Mouse (Mus musculus) midbrain, embryonic 13.5 days (tissue): ENCODE results near the gene Tnfsf13. TPM values are rescaled to one million over a fixed set of nuclear protein-coding genes. Genes with fewer than 3 reads are reported as not detected.

Experiments used
- ATAC-seq: fragments of 200-750 bp; cut with Nextera tagmentation; 2 replicates; pipeline ENCODE4 v1.8.0; 2017; ENCODE audit warnings: mild to moderate bottlenecking, moderate TSS enrichment, moderate library complexity
- H3K27ac ChIP-seq: fragments of 300-500 bp; sonication (generic); 2 replicates; pipeline ENCODE4 v1.5.1; 2015; ENCODE audit warnings: inconsistent platforms, mild to moderate bottlenecking, moderate library complexity
- H3K27me3 ChIP-seq: fragments of 300-500 bp; sonication (generic); 2 replicates; pipeline ENCODE4 v1.6.1; 2015; ENCODE audit warnings: mild to moderate bottlenecking, inconsistent platforms
- H3K36me3 ChIP-seq: fragments of 300-500 bp; sonication (generic); 2 replicates; pipeline ENCODE4 v1.6.1; 2015; ENCODE audit warnings: mild to moderate bottlenecking, inconsistent platforms
- H3K4me1 ChIP-seq: fragments of 300-500 bp; sonication (generic); replicated peaks from 2 replicates; pipeline ENCODE4 v1.6.1; 2015; ENCODE audit warnings: inconsistent platforms
- H3K4me2 ChIP-seq: fragments of 300-500 bp; sonication (generic); replicated peaks from 2 replicates; pipeline ENCODE4 v1.6.1; 2015; ENCODE audit warnings: moderate library complexity, mild to moderate bottlenecking, inconsistent platforms
- H3K4me3 ChIP-seq: fragments of 300-500 bp; sonication (generic); replicated peaks from 2 replicates; pipeline ENCODE4 v1.5.1; 2015; ENCODE audit warnings: mild to moderate bottlenecking, inconsistent platforms
- H3K9ac ChIP-seq: fragments of 300-500 bp; sonication (generic); replicated peaks from 2 replicates; pipeline ENCODE4 v1.6.1; 2015; ENCODE audit warnings: mild to moderate bottlenecking, inconsistent platforms
- H3K9me3 ChIP-seq: fragments of 300-500 bp; sonication (generic); 2 replicates; pipeline ENCODE4 v1.6.1; 2016; ENCODE audit warnings: mild to moderate bottlenecking, inconsistent platforms
- WGBS: fragments of 180-500 bp; shearing (Covaris S2); methylation state at CpG from one replicate; pipeline ENCODE4 v1.1.7; 2015; 5-methylcytosine and 5-hydroxymethylcytosine counted together
- polyA plus RNA-seq: library from polyadenylated mRNA; unstranded; fragments of >200 nt; fragmentation: Nextera tagmentation; extraction: Ambion mirVana; gene quantifications from 2 replicates; pipeline ENCODE4 v1.2.1, GENCODE M21; 2015

Tnfsf13 gene
- polyA plus RNA-seq, 1 experiment from 2014 or later = 0.36 TPM

DNA sequence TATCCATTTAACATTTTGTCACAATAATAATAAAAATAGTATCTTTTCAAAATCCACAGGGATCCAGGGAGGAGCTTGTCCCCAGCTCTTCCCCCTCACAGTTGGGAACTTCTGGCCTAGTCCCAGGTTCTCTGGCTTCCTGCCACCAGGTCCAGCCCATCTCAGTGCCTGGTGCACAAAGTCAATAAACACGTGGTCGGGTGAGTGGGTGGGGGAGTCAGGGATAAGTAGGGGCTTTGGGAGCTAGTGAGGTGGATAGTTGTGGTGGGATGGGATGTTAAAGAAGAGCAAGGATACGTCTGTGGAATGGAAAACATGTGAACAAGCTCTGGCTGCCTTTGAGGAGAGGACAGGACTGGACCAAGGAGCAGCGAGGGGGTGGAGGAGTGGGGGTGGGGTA is 793 bp upstream of the Tnfsf13 start:
- peak overlapping the region; percentile 28; the same call in 1 of the 2 replicates for H3K9ac ChIP-seq
- H3K27ac ChIP-seq = no peak overlapping the region
- H3K4me2 ChIP-seq = no peak overlapping the region
- no peaks in the 10 kb centered on the region for H3K36me3 ChIP-seq
- no peaks in the 10 kb centered on the region for H3K9me3 ChIP-seq
- whole genome bisulfite sequencing = 14% methylated on average over 4 of the region's 4 CpGs
- no peak overlapping the region for H3K4me3 ChIP-seq
- peaks cover 13% of the 10 kb centered on the region; the same call in 1 of the 2 replicates for H3K27me3 ChIP-seq
- H3K4me1 ChIP-seq = peaks cover 18% of the 10 kb centered on the region
- ATAC-seq = no peak

DNA sequence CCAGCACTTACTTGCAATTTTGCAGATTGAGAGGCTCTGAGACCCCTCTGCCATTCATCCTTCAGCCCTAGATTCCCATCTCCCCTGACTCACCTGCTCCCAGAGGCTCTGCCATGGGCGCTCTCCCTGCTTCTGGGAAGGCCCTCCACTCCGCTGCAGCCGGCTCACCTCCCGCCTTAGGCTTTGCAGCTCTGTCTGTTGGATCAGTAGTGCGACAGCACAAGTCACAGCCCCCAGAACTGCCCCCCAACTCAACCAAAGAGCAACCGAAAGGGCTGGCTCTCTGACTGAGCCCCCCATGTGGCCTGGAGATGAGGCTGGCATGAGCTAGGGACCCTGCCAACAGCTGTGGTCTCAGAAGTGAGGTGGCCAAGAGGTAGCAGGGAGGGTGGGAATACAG is 648 bp downstream of the Tnfsf13 start:
- peaks cover 13% of the 10 kb centered on the region; the same call in 1 of the 2 replicates for H3K27me3 ChIP-seq
- WGBS = 80% methylated on average over 6 of the region's 6 CpGs
- H3K9me3 ChIP-seq = no peaks in the 10 kb centered on the region
- H3K9ac ChIP-seq = no peak overlapping the region; the same call in 1 of the 2 replicates
- no peak overlapping the region for H3K4me3 ChIP-seq
- H3K4me1 ChIP-seq = peaks cover 31% of the 10 kb centered on the region
- no peak overlapping the region for H3K4me2 ChIP-seq
- H3K27ac ChIP-seq = no peak overlapping the region
- H3K36me3 ChIP-seq = peaks cover 5% of the 10 kb centered on the region
- ATAC-seq = no peak

DNA sequence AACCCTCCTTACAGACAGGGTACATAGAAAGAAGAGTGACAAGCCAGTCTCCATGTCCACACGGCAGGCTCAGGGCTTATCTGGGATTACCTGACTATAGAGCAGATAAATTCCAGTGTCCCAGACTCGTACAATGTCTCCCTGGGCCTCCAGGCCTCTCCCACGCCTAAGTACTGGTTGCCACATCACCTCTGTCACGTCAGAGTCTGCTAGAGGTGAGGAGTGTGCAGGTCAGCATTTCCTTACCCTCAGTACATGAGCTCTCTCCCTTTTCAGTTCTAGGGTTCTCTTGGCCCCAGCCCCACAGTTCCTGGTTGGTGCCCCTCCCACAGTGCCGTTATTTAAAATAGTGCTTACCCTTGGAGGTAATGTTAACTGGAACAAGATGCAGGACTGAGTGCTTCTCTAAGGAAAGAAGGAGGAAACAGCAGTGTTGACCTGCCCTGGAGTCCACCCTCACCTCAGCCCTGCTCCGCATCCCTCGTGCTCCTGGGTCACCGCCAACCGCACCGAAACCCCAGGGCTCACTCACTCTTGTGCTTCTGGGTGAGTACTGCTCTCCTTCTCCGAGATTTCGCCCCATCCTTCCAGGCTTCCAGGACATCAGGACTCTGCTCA is 1.3 kb downstream of the Tnfsf13 start:
- Histone ChIP-seq H3K9ac (no peak overlapping the region), H3K4me2 (no peak overlapping the region), H3K4me3 (no peak overlapping the region), H3K27ac (no peak overlapping the region), H3K4me1 (peaks cover 38% of the 10 kb centered on the region), H3K9me3 (no peaks in the 10 kb centered on the region), H3K36me3 (peaks cover 9% of the 10 kb centered on the region), H3K27me3 (peaks cover 13% of the 10 kb centered on the region; the same call in 1 of the 2 replicates)
- 79% methylated on average over 12 of the region's 12 CpGs for WGBS
- no peak for ATAC-seq

DNA sequence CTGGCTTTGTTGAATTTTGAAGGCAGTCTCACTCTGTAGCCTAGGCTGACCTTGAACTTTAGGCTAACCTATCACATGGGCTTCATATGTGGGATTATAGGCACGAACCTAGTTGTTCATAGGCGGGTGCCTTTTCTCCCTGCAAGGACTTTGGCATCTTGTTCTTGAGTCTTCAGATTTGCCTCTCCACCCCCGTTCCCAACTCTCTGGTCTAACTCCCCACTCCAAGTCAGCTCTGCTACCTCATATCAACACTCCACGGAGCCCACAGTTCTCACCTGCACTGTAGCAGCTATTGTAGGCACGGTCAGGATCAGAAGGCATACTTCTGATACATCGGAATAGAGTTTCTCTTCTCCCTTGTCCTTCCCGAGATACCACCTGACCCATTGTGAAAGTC is 2.0 kb downstream of the Tnfsf13 start:
- no peak for ATAC-seq
- H3K4me2 ChIP-seq = no peak overlapping the region; the same call in 1 of the 2 replicates
- H3K27me3 ChIP-seq = peaks cover 13% of the 10 kb centered on the region; the same call in 1 of the 2 replicates
- no peaks in the 10 kb centered on the region for H3K9me3 ChIP-seq
- H3K27ac ChIP-seq = peak overlapping the region; percentile 92; the same call in 1 of the 2 replicates
- no peak overlapping the region for H3K4me3 ChIP-seq
- peaks cover 11% of the 10 kb centered on the region for H3K36me3 ChIP-seq
- peaks cover 44% of the 10 kb centered on the region for H3K4me1 ChIP-seq
- peak overlapping the region; percentile 64 for H3K9ac ChIP-seq
- WGBS = 85% methylated on average over 7 of the region's 7 CpGs

DNA sequence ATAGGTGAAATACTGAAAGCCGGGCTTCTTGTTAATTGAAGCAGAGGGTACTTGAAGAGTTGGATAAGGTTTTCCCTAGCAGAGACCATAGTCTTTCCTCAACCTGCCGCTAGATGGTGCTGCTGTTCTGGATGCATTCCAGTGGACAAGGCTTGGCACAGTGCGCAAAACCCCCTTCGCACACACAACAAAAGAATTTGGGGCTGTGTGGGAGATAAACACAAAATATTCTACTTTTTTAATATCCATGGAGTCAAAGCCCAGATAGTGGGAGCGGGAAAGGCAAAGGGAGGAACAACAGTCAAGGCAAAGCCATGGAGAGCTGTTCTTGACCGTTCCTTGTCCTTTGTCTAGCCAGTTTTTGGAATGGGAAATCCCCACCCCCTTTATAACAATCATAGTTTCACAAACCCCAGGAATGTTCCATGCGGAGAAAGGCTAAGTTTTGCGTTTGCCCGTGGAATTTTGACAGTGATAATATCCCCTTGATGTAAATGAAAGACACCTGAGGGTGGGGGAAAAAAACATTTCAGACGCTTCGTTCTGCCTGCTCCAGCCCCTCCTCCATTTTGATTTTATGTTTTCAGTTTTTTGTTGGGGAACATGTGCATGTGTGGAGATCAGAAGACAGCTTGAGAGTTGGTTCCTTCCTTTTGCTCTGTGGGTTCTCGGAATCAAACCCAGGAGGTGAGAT is 2.6 kb downstream of the Tnfsf13 start:
- Histone ChIP-seq H3K9ac (peak overlapping the region; percentile 64), H3K4me3 (peak overlapping the region; percentile 15), H3K4me1 (peaks cover 46% of the 10 kb centered on the region)

DNA sequence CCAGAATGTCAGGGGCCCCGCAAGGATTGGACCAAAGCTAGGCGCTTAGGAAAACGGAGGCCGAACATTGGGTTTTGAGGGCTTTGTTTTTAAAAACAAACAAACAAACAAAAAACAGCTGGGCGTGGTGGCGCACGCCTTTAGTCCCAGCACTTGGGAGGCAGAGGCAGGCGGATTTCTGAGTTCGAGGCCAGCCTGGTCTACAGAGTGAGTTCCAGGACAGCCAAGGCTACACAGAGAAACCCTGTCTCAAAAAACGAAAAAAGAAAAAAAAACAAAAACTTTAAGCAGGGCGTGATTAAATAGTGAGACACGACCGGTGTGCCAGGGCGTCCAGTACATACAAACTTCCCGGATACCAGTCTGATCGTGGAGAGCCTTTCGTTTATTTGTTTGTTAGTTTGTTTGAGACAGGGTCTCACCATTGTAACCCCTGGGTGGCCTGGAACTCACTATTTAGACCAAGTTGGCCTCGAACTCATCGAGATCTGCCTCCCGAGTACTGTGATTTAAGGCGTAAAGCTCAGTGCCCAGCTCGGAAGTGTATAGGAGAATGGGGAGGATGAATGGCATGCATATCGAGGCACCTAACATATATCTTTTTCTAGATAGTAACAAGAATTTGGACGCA is 3.3 kb downstream of the Tnfsf13 start:
- Histone ChIP-seq H3K4me3 (peak overlapping the region; percentile 78), H3K4me2 (peak overlapping the region; percentile 98), H3K36me3 (peaks cover 24% of the 10 kb centered on the region), H3K4me1 (peaks cover 46% of the 10 kb centered on the region), H3K9ac (peak overlapping the region; percentile 86), H3K27me3 (peaks cover 13% of the 10 kb centered on the region; the same call in 1 of the 2 replicates), H3K27ac (peak overlapping the region; percentile 92), H3K9me3 (no peaks in the 10 kb centered on the region)
- peak; percentile 31 for ATAC-seq
- WGBS = 26% methylated on average over 24 of the region's 24 CpGs

More for the DNA sequence above, 2.6 kb downstream of the Tnfsf13 start:
- peaks cover 17% of the 10 kb centered on the region for H3K36me3 ChIP-seq
- peak overlapping the region; percentile 98 for H3K4me2 ChIP-seq
- H3K9me3 ChIP-seq = no peaks in the 10 kb centered on the region
- peaks cover 13% of the 10 kb centered on the region; the same call in 1 of the 2 replicates for H3K27me3 ChIP-seq
- peak; percentile 46 for ATAC-seq
- peak overlapping the region; percentile 92 for H3K27ac ChIP-seq
- 23% methylated on average over 12 of the region's 12 CpGs for WGBS

DNA sequence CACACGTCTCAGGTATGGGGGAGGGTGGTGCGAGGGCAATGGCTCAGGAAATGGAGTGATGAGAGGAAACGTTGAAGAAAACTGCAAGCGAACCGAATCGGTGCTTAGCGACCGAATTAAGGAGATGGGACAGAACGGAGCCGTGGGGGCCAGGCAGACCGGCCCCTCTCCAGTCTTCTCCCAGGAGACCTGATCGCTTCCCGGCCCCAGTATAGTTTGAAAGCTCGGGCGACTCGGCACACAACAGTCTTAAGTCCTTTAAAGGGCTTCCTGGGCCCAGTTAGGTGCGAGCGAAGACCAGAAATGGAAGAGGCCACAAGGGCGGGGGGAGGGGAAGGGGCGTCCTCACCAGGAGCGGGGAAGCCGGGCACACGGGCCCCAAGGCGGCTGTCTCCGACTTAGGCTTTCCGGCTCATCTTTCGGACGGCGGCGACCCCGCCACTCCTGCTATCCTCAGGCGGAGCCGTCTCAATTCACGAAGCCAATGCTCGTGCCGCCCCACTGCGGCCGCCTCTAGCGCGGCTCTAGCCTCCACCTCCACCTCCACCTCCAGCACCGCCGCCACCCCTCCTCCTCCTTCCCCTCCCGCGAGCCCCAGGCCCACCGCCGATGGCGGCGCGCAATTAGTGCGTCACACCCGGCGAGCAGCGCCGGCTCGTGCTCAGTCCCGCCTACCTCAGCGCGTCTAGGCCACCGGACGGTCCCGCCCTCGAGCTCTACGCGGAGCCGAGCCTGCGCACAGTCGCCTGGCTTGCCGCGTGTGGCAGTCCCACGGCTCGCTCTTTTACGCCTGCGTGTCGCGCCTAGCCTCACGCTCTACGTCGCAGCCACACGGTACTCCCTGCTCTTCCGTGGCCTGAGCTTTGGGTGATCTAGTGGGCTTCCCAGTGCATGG is 4.0 kb downstream of the Tnfsf13 start, which contains the start of gene Senp3:
TSS of gene Senp3 (minus strand) at position 771 of the 895 bp plus-strand sequence.
- peak; percentile 98 for ATAC-seq
- peaks cover 32% of the 10 kb centered on the region for H3K36me3 ChIP-seq
- under 1% methylated on average over 79 of the region's 80 CpGs for WGBS
- peaks cover 6% of the 10 kb centered on the region; the same call in 1 of the 2 replicates for H3K27me3 ChIP-seq
- H3K27ac ChIP-seq = peak within 1 kb of the TSS; percentile 92
- H3K4me1 ChIP-seq = peaks cover 44% of the 10 kb centered on the region
- H3K9me3 ChIP-seq = no peaks in the 10 kb centered on the region
- peak within 1 kb of the TSS; percentile 86 for H3K9ac ChIP-seq
- H3K4me2 ChIP-seq = peak within 1 kb of the TSS; percentile 98
- H3K4me3 ChIP-seq = peak within 1 kb of the TSS; percentile 78

DNA sequence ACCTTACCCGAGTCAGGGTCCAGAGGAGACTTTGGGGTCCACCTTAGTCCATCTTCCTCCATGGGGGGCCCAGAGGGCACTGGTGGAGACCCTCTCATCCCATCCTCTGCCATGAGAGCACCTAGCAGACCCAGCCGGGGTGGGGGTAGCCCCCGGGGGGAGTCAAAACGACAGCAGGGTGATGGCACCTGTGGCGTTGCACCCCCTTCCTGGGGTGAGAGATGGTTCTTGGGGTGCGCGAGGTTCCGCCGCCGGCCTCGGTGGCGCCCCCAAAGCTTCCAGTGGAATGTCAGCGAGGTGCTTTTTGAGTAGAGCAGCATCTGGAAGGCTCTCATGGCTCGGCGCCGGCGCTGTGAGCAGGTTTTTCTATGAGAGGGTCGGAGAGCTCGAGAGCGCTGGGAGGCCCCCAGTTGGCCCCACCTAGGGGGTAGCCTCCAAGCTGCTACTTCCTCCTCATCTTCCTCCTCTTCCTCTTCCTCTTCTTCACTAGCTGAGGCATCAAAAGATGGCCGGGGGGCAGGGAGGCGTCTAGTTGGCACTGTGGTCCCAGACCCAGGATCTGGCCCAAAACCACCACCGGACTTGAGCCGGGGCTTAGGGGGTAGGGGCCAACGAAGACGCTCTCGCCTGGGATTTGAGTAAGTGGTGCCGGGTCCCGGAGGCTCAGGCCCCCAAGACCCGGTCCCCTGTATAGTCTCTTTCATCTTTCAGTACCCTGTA is 5.3 kb downstream of the Tnfsf13 start:
- Histone ChIP-seq H3K27ac (no peak overlapping the region), H3K4me3 (peak overlapping the region; percentile 78), H3K4me2 (peak overlapping the region; percentile 98), H3K27me3 (peaks cover 5% of the 10 kb centered on the region; the same call in 1 of the 2 replicates), H3K36me3 (peaks cover 44% of the 10 kb centered on the region), H3K9me3 (no peaks in the 10 kb centered on the region), H3K4me1 (peaks cover 41% of the 10 kb centered on the region), H3K9ac (peak overlapping the region; percentile 86; the same call in 1 of the 2 replicates)
- WGBS = 94% methylated on average over 30 of the region's 30 CpGs
- no peak for ATAC-seq

DNA sequence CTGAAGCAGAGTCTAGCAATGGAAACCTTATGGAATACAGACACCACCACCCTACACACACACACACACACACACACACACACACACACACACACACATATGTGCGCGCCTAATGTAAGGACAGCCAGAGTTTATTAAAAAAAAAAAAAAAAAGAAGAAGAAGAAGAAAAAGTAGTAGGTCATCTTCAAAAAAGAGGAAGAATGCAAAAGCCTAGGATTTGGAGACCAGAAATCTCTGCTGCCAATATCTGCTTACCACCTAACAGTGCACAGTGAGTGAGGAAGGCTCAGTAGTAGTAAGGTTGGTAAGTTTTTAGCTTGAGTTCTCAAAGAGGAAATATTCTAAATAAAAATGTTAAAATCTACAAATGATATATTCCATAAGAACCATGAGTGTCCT is 6.4 kb downstream of the Tnfsf13 start:
- Histone ChIP-seq H3K4me1 (peaks cover 41% of the 10 kb centered on the region), H3K27me3 (no peaks in the 10 kb centered on the region), H3K9ac (no peak overlapping the region), H3K9me3 (no peaks in the 10 kb centered on the region), H3K36me3 (peaks cover 56% of the 10 kb centered on the region), H3K27ac (no peak overlapping the region), H3K4me3 (no peak overlapping the region), H3K4me2 (no peak overlapping the region)
- ATAC-seq = no peak
- 100% methylated on average over 2 of the region's 2 CpGs for whole genome bisulfite sequencing

DNA sequence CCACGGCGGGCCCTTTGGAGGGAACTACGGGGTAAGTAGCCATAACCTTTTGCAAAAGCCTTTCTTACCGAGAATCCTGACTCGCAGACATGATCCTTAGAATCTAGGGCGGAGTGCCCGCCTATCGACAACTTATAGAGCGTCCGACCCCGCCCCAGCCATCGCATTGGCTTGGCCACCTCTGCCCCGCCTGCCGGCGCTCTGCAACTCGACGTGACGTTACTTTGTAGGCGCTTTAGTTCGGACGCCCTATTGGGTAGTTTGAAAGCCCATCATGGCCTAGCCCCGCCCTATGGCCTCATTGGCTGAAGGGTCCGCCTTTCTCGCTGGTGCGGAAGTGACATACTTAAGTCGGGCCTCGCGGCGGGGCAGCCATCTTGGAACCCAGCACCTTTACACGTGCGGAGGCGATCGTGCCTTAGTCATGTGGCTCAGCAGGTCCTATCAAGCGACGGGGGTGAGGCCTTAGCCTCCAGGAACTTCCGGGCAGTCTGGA is 13.3 kb downstream of the Tnfsf13 start, which contains the start of gene Eif4a1:
TSS of gene Eif4a1 (minus strand) at position 213 of the 496 bp plus-strand sequence.
- Histone ChIP-seq H3K27me3 (no peaks in the 10 kb centered on the region), H3K4me2 (peak within 1 kb of the TSS; percentile 84), H3K4me1 (peaks cover 33% of the 10 kb centered on the region), H3K27ac (peak within 1 kb of the TSS; percentile 98), H3K36me3 (peaks cover 76% of the 10 kb centered on the region), H3K9ac (peak within 1 kb of the TSS; percentile 99), H3K9me3 (no peaks in the 10 kb centered on the region), H3K4me3 (peak within 1 kb of the TSS; percentile 76)
- under 1% methylated on average over 36 of the region's 36 CpGs for WGBS
- peak; percentile 98 for ATAC-seq
